Mouse (Mus musculus) midbrain, embryonic 13.5 days (tissue): Measurements from ENCODE around the gene Med17. TPM values are rescaled to one million over a fixed set of nuclear protein-coding genes. Genes with fewer than 3 reads are reported as not detected.

ENCODE experiments used
- ATAC-seq: fragments of 200-750 bp; cut with Nextera tagmentation; 2 replicates; pipeline ENCODE4 v1.8.0; 2017; ENCODE audit warnings: mild to moderate bottlenecking, moderate TSS enrichment, moderate library complexity
- H3K27ac ChIP-seq: fragments of 300-500 bp; sonication (generic); 2 replicates; pipeline ENCODE4 v1.5.1; 2015; ENCODE audit warnings: inconsistent platforms, mild to moderate bottlenecking, moderate library complexity
- H3K27me3 ChIP-seq: fragments of 300-500 bp; sonication (generic); 2 replicates; pipeline ENCODE4 v1.6.1; 2015; ENCODE audit warnings: mild to moderate bottlenecking, inconsistent platforms
- H3K36me3 ChIP-seq: fragments of 300-500 bp; sonication (generic); 2 replicates; pipeline ENCODE4 v1.6.1; 2015; ENCODE audit warnings: mild to moderate bottlenecking, inconsistent platforms
- H3K4me1 ChIP-seq: fragments of 300-500 bp; sonication (generic); replicated peaks from 2 replicates; pipeline ENCODE4 v1.6.1; 2015; ENCODE audit warnings: inconsistent platforms
- H3K4me2 ChIP-seq: fragments of 300-500 bp; sonication (generic); replicated peaks from 2 replicates; pipeline ENCODE4 v1.6.1; 2015; ENCODE audit warnings: moderate library complexity, mild to moderate bottlenecking, inconsistent platforms
- H3K4me3 ChIP-seq: fragments of 300-500 bp; sonication (generic); replicated peaks from 2 replicates; pipeline ENCODE4 v1.5.1; 2015; ENCODE audit warnings: mild to moderate bottlenecking, inconsistent platforms
- H3K9ac ChIP-seq: fragments of 300-500 bp; sonication (generic); replicated peaks from 2 replicates; pipeline ENCODE4 v1.6.1; 2015; ENCODE audit warnings: mild to moderate bottlenecking, inconsistent platforms
- H3K9me3 ChIP-seq: fragments of 300-500 bp; sonication (generic); 2 replicates; pipeline ENCODE4 v1.6.1; 2016; ENCODE audit warnings: mild to moderate bottlenecking, inconsistent platforms
- WGBS: fragments of 180-500 bp; shearing (Covaris S2); methylation state at CpG from one replicate; pipeline ENCODE4 v1.1.7; 2015; 5-methylcytosine and 5-hydroxymethylcytosine counted together
- polyA plus RNA-seq: library from polyadenylated mRNA; unstranded; fragments of >200 nt; fragmentation: Nextera tagmentation; extraction: Ambion mirVana; gene quantifications from 2 replicates; pipeline ENCODE4 v1.2.1, GENCODE M21; 2015

The Med17 gene
- polyA plus RNA-seq, 1 experiment from 2014 or later: 38.5 TPM

DNA sequence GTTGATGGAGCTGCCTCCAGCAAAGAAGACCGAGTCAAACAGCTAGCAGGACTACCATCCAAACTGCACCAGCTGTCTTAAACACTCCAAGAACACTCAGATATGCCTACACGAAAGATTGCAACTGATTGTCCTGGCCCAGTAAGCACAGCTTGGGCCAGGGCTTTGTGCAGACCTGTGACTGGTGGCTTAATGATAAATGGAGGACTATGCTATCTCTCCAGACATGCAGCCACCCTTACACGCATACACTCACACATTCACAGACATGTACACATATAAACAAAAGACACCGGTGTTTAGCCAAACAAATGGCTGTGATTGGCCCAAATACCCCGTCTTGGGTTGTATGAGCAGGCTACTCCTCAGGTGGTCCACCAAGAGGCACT lies 754 bp upstream of the Med17 start:
- no peaks in the 10 kb centered on the region for H3K9me3 ChIP-seq
- peak overlapping the region; percentile 98 for H3K4me3 ChIP-seq
- no peaks in the 10 kb centered on the region for H3K27me3 ChIP-seq
- peak overlapping the region; percentile 78 for H3K9ac ChIP-seq
- ATAC-seq: peak; percentile 9
- peak overlapping the region; percentile 15; the same call in 1 of the 2 replicates for H3K27ac ChIP-seq
- WGBS: 42% methylated on average over 5 of the region's 5 CpGs
- peaks cover 15% of the 10 kb centered on the region for H3K36me3 ChIP-seq
- peaks cover 28% of the 10 kb centered on the region for H3K4me1 ChIP-seq
- peak overlapping the region; percentile 87 for H3K4me2 ChIP-seq

DNA sequence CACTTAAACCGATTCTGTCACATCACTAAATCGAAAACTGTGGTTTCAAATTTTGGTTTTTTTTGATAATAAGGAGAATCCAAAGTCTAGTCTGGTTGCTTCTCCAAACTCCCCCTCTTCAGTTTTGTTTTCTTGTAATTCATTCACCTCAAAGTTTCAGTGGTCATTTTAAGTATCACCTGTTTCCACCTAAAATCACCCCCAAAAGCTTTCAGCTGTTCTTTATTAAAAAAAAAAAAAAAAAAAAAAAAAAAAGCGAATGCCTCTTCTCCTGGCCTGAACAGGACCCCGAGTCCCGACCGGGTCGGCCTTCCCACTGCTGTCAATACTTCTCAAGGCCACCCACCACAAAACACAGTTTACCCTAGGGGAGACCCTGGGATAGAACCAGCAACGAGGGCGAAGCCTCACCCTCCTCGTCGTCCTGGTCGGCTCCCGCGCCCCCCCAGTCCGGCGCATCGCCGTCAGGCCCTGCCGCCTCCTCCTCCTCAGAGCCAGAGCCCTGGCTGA lies 537 bp downstream of the Med17 start:
- H3K27ac ChIP-seq: peak overlapping the region; percentile 88
- no peaks in the 10 kb centered on the region for H3K9me3 ChIP-seq
- no peak for ATAC-seq
- H3K4me2 ChIP-seq: peak overlapping the region; percentile 87
- peak overlapping the region; percentile 98 for H3K4me3 ChIP-seq
- WGBS: 10% methylated on average over 19 of the region's 19 CpGs
- H3K36me3 ChIP-seq: peaks cover 23% of the 10 kb centered on the region
- peak overlapping the region; percentile 99 for H3K9ac ChIP-seq
- H3K4me1 ChIP-seq: peaks cover 28% of the 10 kb centered on the region
- no peaks in the 10 kb centered on the region for H3K27me3 ChIP-seq

DNA sequence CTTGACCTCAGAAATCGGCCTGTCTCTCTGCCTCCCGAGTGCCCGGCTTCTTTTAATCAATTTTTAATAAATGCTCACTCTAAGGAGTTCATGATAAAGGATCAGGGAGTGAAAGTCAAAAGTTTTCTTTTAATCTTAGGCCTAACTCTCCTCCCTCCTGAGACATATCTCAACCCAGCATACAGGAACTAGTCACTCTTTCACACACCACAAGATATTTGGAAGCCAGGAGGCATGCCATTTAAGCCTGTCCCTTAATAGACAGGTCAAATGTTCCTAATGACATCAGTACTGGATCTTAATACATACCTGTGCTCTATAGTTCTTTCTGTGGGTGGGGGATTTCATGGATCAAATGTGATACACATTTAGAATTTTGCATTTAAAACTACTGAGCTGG lies 1.4 kb downstream of the Med17 start:
- no peaks in the 10 kb centered on the region for H3K9me3 ChIP-seq
- H3K36me3 ChIP-seq: peaks cover 31% of the 10 kb centered on the region
- H3K4me3 ChIP-seq: peak overlapping the region; percentile 98
- peaks cover 28% of the 10 kb centered on the region for H3K4me1 ChIP-seq
- no peak overlapping the region; the same call in 1 of the 2 replicates for H3K4me2 ChIP-seq
- ATAC-seq: no peak
- 0 out of 2 replicates have a peak overlapping the region, but pooled peaks have one; percentile 99 for H3K9ac ChIP-seq
- no peaks in the 10 kb centered on the region for H3K27me3 ChIP-seq
- no peak overlapping the region for H3K27ac ChIP-seq
- WGBS: 95% methylated on average over 3 of the region's 3 CpGs

DNA sequence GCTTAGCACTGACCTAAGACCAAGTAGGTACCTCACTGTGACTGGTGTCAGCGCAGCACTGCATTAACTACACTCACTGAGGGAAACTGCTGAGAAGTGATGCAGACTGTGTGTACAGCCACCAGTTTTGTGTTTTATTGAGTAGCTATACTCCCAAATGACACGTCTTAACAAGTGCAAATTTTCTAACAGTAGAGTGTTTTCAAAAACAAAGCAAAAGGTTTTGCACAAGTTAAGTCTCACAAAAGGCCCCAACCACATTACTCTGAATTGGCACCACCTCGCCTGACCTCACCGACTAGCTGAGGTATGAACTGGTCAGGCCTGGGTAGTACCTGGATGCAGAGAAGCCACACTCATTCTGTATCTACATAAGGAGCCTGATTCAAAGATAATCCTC lies 2.9 kb downstream of the Med17 start:
- no peak for ATAC-seq
- H3K4me1 ChIP-seq: peaks cover 28% of the 10 kb centered on the region
- no peak overlapping the region for H3K4me3 ChIP-seq
- H3K9ac ChIP-seq: no peak overlapping the region
- 94% methylated on average over 4 of the region's 4 CpGs for WGBS
- no peaks in the 10 kb centered on the region for H3K9me3 ChIP-seq
- H3K27ac ChIP-seq: no peak overlapping the region
- peaks cover 46% of the 10 kb centered on the region for H3K36me3 ChIP-seq
- H3K4me2 ChIP-seq: no peak overlapping the region
- no peaks in the 10 kb centered on the region for H3K27me3 ChIP-seq

DNA sequence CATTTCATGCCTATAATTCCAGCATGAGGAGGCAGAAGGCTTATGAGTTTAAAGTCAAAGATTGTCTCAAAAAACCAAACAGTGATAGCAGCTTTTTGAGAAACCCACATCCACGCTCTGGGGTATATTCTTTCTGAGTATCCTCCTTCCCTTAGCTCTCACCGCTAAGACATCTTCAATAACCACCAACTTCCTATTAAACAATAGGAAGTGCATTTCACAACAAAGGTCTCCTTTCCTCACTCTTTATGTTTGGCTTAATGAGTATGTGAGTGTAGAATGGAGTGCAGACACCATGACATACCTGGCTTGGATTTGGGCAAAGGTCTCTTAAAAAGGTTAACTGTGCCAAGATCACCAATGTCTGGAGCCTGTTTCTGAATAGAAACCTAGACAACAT lies 5.8 kb downstream of the Med17 start:
- WGBS: 89% methylated on average over 2 of the region's 2 CpGs
- H3K36me3 ChIP-seq: peaks cover 75% of the 10 kb centered on the region
- H3K4me1 ChIP-seq: peaks cover 14% of the 10 kb centered on the region
- no peak overlapping the region for H3K9ac ChIP-seq
- no peak overlapping the region for H3K4me3 ChIP-seq
- no peak for ATAC-seq
- no peaks in the 10 kb centered on the region for H3K9me3 ChIP-seq
- H3K27ac ChIP-seq: no peak overlapping the region
- no peak overlapping the region for H3K4me2 ChIP-seq
- H3K27me3 ChIP-seq: no peaks in the 10 kb centered on the region

DNA sequence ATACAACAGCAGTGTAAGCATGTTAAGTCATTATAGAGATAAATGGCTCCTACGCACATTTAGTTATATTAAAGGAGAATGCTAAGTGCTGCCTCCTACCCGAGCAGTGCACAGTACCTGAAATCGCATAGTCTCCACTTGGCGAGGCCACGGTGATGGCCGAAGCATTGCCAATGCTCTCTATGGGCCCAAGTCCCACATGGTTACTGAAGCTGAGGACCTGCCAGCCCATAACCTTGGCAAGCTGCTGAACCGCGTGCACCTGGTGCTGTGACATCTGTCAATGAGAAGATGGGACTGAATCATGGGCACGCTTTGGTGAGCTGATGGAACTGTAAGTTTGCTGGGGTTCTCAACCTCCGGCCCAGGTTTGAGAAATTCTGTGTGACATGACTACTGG lies 16.2 kb downstream of the Med17 start:
- H3K9me3 ChIP-seq: no peaks in the 10 kb centered on the region
- no peak overlapping the region for H3K27ac ChIP-seq
- H3K9ac ChIP-seq: no peak overlapping the region
- no peak overlapping the region for H3K4me3 ChIP-seq
- 99% methylated on average over 10 of the region's 10 CpGs for WGBS
- H3K36me3 ChIP-seq: peaks cover 79% of the 10 kb centered on the region
- no peaks in the 10 kb centered on the region for H3K4me1 ChIP-seq
- no peaks in the 10 kb centered on the region for H3K27me3 ChIP-seq
- no peak overlapping the region for H3K4me2 ChIP-seq
- no peak for ATAC-seq

DNA sequence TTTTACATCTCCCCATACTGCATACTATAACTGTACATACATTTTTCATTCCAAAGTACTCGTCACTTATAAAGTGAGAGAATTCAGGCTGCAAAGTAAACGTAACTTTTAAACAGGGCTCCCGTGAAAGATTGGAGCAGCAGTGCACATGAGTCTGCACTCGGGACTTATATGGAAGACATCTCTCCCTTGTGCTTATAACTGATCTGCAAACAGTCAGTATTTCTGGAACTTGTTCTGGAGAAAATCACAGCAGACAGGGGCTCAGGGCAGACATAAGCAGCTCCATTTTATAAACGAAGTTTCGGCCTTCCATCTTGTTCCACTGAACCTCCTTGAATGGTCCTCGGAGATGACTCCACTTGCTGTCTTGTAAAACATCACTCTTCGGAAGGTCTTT lies 17.8 kb downstream of the Med17 start:
- no peak for ATAC-seq
- no peaks in the 10 kb centered on the region for H3K9me3 ChIP-seq
- H3K4me3 ChIP-seq: no peak overlapping the region
- WGBS: 97% methylated on average over 8 of the region's 8 CpGs
- H3K4me1 ChIP-seq: no peaks in the 10 kb centered on the region
- H3K27me3 ChIP-seq: no peaks in the 10 kb centered on the region
- H3K9ac ChIP-seq: no peak overlapping the region
- H3K27ac ChIP-seq: no peak overlapping the region
- no peak overlapping the region for H3K4me2 ChIP-seq
- H3K36me3 ChIP-seq: peaks cover 65% of the 10 kb centered on the region

DNA sequence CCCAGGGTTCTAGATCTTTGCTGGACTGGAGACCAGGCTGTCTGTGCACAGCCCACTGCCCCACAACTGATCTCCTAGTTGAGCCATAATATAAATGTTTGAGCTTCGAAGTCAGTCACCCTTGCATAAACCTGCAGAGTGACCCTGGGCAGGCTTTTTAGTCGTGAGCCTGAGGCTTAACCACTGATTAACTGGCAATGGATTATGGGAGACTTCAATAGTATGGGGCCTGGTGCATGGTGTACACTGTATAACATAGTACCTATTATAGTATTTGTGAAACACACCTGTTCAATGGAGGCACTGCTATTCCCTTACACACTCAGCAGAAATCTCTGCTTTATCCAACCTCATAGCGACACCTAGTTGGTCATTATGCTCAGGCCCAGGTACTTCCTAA lies 23.5 kb downstream of the Med17 start:
- Histone ChIP-seq H3K9ac (no peak overlapping the region), H3K9me3 (no peaks in the 10 kb centered on the region), H3K4me1 (no peaks in the 10 kb centered on the region), H3K36me3 (peaks cover 11% of the 10 kb centered on the region), H3K27me3 (no peaks in the 10 kb centered on the region), H3K4me3 (no peak overlapping the region), H3K27ac (no peak overlapping the region), H3K4me2 (no peak overlapping the region)
- ATAC-seq: no peak
- 84% methylated on average over 3 of the region's 3 CpGs for WGBS

DNA sequence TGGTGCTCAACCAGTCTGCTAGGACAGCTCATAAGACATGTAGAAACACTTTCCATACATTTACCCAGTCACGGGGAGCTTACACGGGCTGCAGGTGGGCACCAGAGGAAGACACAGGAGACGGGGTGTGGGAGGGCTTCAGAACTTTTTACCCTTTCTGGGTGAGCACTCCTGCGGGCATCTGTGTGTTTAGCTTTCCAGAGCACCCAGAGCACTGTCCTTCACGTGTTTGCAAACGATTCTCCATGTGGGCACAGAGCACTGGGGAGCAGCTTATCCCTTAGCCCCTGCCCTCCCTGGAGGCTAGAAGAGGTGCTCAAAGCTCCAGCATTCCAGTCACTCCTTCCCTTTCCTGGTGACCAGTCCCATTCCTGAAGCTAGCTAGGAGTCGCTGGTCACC lies 25.2 kb downstream of the Med17 start:
- Histone ChIP-seq H3K4me1 (no peaks in the 10 kb centered on the region), H3K9me3 (no peaks in the 10 kb centered on the region), H3K4me2 (no peak overlapping the region), H3K4me3 (no peak overlapping the region), H3K27ac (no peak overlapping the region), H3K27me3 (no peaks in the 10 kb centered on the region), H3K9ac (no peak overlapping the region), H3K36me3 (no peaks in the 10 kb centered on the region)
- 83% methylated on average over 7 of the region's 7 CpGs for WGBS
- ATAC-seq: no peak

DNA sequence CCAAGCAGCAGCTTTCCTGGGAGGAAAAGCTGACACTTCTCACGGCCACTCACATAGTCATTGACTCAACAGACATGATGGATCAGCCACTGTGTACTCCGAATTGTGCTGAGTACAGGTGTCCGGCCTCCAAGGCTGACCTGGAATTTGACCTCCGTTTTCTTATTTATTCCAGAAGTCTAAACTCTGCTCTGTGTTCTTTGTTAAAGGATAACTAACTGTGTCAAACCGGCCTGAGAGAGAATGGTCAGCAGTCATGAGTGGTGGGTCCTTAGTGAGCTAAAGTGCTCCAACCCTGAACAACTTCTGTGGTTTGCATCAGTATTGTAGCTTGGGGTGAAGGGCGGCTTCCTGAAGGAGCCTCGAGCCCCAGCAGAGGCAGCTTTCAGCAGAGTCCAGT lies 27.5 kb downstream of the Med17 start:
- Histone ChIP-seq H3K36me3 (no peaks in the 10 kb centered on the region), H3K9me3 (no peaks in the 10 kb centered on the region), H3K27me3 (no peaks in the 10 kb centered on the region), H3K4me1 (no peaks in the 10 kb centered on the region), H3K9ac (no peak overlapping the region), H3K4me3 (no peak overlapping the region), H3K27ac (no peak overlapping the region), H3K4me2 (no peak overlapping the region)
- WGBS: 82% methylated on average over 7 of the region's 7 CpGs
- ATAC-seq: no peak

DNA sequence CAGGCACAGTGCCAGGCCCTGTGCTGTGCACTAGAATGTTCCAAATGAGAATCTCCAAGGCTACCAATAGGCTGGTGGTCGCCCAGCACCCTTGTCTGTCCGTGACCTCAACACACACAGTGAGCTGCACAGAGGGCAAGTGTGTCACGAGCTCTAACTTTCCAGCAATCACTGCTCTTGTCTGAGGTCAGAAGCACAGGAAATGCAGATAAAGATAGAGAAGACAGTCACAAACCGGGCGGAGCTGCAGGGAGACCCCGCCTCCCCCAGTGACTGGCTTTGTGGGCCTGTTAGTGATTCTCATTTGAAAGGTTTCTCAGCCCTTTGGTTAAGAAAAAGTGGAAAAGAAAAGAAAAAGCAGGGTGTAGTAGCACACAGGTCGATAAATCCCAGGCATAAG lies 29.4 kb downstream of the Med17 start:
- H3K9me3 ChIP-seq: no peaks in the 10 kb centered on the region
- no peaks in the 10 kb centered on the region for H3K36me3 ChIP-seq
- H3K27me3 ChIP-seq: no peaks in the 10 kb centered on the region
- no peak overlapping the region for H3K27ac ChIP-seq
- no peaks in the 10 kb centered on the region for H3K4me1 ChIP-seq
- ATAC-seq: no peak
- H3K4me2 ChIP-seq: no peak overlapping the region
- 78% methylated on average over 7 of the region's 7 CpGs for WGBS
- no peak overlapping the region for H3K9ac ChIP-seq
- H3K4me3 ChIP-seq: no peak overlapping the region

DNA sequence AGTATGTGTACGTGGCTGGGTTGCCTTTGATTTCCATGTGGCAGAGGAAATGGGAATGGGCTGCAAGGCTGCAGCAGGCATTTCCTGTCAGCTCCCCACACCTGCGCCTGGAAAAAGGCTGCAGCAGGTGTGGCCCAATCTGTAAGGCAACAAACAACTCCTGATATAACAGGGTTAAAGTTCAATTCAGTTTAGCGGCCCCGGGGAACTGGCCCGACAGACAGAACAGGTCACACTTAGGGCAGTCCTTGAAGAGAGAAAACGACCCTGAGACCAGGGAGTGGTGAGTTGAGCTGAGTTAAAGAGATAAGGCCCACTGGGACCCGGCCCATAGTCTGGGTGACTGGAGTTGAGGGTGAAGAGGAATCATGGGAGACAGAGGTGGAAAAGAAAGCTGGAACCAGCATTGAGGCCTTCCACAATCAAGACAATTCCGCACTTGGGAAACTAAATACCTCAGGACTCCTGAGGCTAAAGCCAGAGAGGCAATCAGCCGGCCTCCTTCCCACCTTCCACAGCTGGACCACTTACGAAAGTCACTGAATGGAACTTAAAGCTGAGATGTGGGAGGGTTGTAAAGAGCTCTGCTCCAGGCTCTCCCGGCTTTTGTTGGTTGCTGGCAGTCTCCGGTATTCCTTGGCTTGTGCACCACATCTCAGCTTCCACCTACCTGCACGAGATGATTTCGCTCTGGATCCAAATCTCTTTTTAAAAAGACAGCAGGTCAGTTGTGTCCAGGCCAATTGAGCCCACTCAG lies 34.2 kb downstream of the Med17 start:
- 81% methylated on average over 14 of the region's 14 CpGs for WGBS

DNA sequence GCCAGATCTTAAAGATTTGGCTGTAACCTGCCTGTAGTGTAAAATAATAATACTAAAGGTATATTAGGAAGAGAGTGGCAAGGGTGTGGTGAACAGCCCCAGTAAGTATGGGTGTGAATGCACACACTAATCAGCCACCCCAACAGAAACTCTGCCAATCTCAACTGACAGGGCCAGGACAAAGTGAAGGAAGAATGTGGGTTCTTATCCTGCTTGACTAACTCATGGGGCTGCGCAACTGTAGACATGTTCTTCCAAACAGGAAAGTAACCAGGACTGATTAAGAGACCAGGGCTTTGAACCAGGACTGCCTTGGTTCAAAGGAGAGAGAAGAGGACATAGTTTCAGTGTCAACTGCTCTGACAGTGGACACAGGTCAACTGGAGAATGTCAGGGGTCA lies 37.6 kb downstream of the Med17 start:
- Histone ChIP-seq H3K4me3 (no peak overlapping the region), H3K27me3 (0 out of 2 replicates have a peak, but pooled peaks cover 8% of the 10 kb centered on the region), H3K9me3 (no peaks in the 10 kb centered on the region), H3K36me3 (no peaks in the 10 kb centered on the region), H3K4me2 (no peak overlapping the region), H3K4me1 (peaks cover 18% of the 10 kb centered on the region), H3K9ac (no peak overlapping the region), H3K27ac (no peak overlapping the region)
- 97% methylated on average over 1 of the region's 1 CpGs for WGBS
- no peak for ATAC-seq

More for the DNA sequence above, 34.2 kb downstream of the Med17 start:
- Histone ChIP-seq H3K27ac (no peak overlapping the region), H3K9me3 (no peaks in the 10 kb centered on the region), H3K36me3 (no peaks in the 10 kb centered on the region), H3K4me3 (no peak overlapping the region), H3K27me3 (no peaks in the 10 kb centered on the region), H3K4me1 (no peaks in the 10 kb centered on the region), H3K4me2 (no peak overlapping the region), H3K9ac (no peak overlapping the region)
- ATAC-seq: no peak
